Mouse (Mus musculus): Measurements from ENCODE around the gene Cry2.
"Not testable (repeated sequence)": the region's sequence is repeated elsewhere in the genome, so short reads cannot be mapped to it uniquely, and the experiment has no call there.

The Cry2 gene

DNA sequence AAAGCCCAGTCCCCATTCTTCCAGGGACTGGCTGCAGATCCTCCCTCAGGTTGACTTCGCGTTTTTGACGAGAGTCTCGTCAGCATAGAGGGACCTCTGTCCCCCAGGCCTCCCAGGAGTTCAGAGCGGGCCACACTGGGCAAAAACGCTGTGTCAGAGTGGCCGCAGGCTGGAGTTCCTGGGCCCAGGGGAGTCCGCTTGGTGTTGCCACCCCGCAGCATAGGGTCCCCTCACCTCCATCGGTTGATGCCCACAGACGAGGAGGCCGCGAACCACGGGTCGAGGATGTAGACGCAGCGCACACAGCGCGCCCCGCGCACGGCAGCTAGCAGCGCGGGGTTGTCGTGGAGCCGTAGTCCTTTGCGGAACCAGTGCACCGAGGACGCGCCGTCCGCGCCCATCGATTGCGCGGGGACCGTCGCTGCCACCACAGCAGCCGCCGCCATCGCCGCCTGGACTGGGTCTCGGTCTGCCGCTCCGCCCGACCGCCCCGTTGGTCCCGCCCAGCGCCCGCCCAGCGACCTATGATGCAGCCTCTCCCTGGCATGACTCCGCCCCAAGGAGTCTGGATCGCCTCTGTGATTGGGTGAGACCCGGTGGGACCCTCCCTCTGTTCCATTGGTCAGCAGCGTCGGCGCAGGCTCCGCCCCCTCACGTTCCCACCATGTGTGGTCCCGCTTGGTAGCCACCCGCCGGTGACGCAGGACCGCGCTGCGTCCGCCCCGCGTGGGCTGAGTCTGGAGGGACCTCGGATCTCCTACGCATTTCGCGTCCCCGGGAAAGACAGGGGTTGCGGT is at the start of gene Cry2:
TSS of gene Cry2 (minus strand) at position 466 of the 797 bp plus-strand sequence.
- DNase-seq = peak; percentile 97

- no peak for DNase-seq
Measured at GRCm38 (mm10) chr2:92483505-92483904, 49.7 kb upstream of the Cry2 start.

DNA sequence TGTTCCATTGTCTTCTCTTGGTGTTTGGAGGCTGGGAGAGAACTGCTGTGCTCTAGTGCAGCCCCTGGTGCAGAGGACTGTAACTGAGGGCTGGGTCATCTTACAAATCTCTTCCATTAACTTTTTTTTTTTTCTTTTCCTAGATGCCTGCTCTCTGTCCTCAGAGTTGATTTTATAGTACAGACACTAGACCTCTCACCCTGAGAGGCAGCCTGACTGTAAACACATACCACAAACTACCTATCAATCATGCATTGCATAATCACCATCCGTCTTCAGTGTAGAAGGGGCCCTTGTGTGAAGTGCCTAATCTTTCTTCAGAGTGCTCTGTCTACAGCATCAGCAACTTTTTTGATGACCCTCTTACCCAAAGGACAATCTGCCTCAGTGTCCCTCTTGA is 48.7 kb upstream of the Cry2 start:
- no peak for DNase-seq

DNA sequence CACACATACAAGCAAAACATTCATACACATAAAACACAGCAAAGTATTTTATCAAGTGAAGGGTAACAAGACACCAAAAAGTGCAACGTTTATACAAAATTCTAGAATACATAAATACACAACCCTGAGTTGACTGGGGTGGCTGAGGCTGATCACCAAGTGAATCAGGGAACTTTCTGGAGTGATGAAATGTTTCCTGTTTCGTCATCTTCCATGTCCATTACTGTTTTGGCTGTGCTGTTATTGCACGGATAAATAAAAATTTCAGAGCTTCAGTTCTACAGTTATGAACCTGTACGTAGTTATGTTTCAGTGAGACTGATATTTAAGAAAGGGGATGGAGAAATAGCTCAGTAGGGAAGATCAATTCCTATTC is 44.5 kb upstream of the Cry2 start:
- no peak for DNase-seq

- DNase-seq = no peak
Measured at GRCm38 (mm10) chr2:92477672-92478312, 43.9 kb upstream of the Cry2 start.

DNA sequence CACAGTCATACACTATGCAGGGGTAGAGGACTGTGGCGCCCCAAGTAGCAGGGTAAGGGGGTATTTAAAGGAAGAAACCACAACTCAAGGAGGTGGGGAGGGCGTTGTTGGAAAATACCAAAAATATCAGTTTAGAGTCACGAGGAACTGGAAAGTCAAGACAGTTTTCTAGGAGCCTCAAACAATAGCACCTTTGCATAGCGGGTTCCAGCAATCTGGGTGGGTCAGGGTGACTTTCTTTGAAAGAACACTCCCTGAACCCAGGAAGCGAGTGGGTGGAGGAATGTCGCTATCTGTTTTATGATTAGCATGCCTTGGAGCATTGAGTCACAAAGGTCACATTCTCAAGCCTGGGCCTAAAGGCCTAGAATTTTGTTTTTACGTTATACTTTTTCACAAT is 42.7 kb upstream of the Cry2 start:
- DNase-seq = not testable (repeated sequence)

- DNase-seq = no peak
Measured at GRCm38 (mm10) chr2:92475711-92476110, 41.9 kb upstream of the Cry2 start.

DNA sequence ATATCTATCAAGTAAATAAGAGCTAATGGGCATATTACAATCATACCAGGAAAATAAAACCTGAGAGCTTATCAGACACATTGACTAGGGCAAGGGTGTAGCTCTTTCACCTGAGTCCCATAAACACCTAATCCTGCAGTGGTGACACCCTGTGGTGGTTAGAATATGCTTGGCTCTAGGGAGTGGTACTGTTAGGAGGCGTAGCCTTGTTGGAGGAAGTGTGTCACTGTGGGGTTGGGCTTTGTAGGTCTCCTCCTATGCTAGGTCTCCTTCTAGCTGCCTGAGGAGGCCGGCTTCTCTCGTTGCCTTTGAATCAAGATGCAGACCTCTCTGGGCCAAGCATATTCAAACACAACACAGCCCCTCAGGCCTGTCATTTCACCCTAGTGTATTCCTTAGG is 41.1 kb upstream of the Cry2 start:
- DNase-seq = no peak

DNA sequence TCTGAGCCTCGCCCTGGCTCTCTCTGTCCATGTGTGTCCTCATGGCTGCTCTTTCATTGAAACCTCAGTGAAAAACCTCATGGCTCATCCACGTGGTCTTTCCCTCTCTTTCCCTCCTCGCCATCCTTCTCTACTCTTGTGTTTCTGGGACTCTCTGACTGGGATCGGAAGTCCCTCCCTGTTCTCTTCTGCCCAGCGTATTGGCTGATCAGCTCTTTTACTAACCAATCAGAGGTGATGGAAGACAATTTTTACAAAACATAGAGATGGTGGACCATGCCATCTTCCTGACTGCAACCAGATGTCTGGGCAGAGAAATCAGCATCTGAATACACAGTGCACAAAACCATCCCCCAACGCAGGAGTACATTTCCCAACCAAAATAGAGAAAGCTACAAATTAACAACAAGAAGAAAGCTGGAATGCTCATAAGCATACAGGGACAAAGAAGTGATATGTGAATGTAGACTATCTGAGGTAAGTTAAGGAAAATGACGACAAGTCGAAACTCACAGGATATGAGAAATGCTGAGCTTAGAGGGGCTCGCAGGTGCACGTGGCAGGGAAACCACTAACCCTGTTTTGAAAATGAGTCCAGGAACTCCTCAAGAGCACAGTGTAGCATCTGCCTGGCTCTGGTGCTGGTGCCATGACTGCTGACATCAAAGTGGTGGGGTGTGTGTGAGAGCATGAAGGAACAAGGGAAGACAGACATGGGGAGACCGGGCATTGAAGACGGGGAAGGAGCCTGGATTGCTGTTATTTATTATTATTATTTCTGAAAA is 38.2 kb upstream of the Cry2 start:
- DNase-seq = peak; percentile 48

DNA sequence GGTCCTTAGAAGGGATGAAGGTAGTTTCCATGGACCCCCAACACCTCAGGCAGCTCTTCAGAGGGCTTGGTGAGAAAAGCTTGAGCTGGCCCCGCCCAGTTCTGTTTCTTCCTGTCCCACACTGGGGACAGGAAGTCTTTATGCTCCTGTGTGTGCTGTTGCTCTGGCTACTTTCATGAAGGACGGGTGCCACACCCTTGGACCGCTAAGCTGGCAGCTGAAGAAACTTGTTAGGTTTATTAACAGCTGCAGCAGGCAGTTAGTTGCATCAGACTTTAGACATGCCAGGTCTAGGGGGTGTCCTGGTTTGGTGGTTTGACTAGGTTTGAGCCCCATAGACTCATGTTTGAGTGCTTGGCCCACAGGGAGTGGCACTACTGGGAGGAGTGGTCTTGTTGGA is 30.8 kb upstream of the Cry2 start:
- peak; percentile 38 for DNase-seq

DNA sequence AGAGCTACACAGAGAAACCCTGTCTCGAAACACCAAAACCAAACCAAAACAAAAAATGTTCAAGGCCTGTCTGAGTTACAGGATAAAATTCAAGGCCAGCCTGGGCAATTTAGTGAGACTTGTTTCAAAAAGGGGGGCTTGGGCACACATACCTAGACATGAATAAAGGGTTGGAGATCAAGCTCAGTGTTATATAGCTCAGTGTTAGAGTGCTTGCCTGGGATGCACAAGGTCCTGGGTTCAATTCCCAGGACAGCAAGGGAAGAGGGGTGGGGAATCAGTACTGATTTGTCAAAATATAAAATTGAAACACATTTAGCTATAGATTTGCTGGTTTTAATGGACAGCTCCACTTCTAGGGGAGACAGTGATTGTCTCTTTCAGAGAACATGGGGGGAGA is 27.4 kb upstream of the Cry2 start:
- DNase-seq = no peak

GRCm38 (mm10) chr2:92459921-92460707 is 26.3 kb upstream of the Cry2 start, which contains the start of gene Slc35c1:
TSS of gene Slc35c1 (minus strand) at chr2:92460538.
- peak; percentile 80 for DNase-seq

DNA sequence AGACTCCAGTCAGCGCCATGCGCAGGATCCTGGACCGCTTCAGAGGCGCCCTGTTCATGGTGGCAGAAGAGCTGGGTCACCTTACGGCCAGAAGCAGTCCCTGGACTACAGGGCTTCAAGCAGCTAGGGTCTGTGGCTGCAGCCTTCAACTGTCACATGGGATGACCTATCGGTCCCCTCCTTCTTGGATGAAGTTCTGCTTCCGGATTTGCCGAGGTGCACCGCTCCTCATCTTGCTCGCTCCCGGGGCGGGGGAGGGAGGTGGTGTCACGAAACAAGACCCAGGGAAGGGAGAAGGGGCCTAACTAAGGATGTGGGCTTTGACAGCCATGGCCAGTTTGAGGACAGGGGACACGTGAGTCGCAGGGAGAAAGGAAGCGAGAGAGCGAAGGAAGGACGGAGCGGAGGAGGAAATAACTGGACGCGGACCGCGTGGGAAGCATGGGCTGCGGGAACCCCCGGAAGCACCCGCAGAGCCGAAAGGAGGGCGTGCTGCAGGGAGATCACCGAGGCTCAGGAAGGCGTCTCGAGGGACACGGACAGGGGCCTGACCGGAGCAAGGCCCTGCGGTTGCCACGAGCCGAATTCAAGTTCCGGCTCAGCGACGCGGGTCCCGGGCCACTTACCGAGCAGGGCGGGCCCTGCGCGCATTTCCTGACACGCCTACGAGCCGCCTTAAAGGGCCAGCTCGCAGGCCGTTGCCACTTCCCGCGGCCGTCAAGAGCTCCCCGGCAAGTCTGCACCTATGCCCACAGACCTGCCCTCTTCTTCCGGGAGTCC is 25.5 kb upstream of the Cry2 start:
- peak; percentile 87 for DNase-seq

- no peak for DNase-seq
Measured at GRCm38 (mm10) chr2:92458481-92458880, 24.6 kb upstream of the Cry2 start.

DNA sequence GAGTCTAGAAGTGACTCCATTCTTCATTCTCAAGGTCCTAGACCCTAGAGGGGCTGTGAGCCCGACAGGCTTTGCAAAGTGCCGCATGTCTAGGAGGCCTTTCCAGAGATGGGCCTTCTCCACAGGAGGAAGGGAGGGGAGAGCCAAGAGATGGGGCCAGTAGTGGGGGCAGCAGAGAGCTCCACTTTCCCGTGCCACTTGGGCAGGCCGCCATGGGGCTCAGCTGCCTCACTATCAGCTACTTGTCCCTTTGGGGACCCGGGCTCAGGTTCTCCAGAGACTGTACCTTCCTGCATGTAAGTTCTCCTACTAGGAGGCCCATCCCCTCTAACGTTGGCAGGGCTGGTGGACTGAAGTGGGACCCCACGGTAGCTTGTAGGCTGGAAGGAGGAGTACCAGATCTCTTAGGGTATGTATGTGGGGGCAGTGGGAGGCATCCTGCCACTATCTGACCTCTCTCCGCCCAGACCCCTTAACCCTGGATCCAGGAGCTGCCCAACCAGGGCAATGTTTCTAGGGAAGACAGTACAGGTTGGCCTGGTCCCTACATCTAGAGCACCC is 23.2 kb upstream of the Cry2 start:
- peak; percentile 38 for DNase-seq

DNA sequence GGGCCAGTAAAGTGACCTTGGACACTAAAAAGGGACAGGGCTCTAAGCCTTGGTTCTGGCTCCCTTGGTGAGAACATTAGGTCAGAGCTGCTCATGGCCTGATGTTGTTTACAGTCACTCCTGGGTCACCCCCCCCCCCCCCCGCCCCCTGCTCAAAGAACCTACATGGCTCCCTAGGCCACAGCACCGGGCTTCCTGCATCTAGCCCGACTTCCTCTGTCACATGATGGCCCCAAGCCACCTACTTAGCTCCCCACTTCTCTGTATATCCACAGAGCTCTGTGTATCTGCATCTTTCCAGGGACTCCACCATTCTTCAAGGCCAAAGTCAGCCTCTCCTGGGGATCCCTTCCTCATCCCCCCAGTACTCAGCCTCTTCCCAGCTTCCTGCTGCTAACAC is 21.9 kb upstream of the Cry2 start:
- DNase-seq = no peak

DNA sequence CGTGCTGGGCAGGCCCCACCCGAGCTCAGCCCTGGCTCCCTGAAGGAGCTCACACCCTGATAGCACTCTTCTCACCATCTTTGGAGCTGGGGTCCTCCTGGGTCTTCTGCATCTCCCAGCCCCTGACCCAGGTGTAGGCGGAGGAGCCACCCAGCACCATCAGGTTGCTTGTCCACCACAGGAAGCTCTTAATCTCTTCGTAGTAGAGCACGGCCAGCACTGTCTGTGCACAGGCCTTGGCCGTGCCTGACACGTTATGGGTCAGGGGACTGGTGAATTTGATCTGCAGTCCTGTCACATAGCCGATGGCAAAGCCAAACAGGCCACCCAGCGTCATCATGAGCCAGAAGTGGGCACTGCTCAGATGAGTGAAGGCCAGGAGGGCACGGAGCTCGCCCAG is 20.3 kb upstream of the Cry2 start:
- DNase-seq = no peak

DNA sequence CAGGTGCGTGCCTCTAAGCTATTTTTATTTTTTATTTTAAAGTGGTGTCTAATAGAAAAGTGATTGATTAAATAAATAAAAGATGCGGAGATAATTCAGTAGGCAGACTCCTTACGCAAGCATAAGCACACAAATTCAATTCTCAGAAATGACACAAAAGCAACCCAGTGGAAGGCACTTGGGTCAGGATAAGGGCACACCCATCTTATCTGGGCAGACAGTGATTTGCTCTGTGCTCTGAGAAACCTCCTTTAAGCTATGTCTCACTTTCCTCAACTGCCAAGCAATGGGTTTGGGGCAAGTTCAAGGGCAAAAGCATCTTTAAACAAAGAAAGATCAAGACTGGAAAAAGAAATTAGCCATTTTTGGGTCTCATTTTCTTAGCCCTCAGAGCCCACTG is 17.3 kb upstream of the Cry2 start:
- DNase-seq = no peak

DNA sequence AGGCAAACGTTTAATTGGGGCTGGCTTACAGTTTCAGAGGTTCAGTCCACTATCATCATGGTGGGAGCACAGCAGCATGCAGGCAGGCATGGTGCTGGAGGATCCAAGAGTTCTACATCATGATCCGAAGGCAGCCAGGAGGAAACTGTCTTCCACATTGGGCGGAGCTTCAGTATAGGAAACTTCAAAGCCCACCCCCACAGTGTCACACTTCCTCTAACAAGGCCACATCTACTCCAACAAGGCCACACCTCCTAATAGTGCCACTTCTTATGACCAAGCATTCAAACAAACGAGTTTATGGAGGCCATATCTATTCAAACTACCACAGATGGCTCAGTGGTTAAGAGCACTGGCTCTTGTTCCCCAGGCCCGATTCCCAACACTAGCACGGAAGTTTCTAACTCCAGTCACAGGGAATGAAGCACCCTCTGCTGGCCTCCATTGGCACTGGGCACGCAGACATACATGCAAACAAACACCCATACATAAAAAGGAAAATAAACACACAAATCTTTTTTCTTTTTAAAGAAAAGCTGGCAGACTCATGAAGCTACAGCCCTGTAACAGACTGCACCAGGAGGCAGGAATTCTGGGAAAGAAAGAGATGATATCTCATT is 13.4 kb upstream of the Cry2 start:
- no peak for DNase-seq

DNA sequence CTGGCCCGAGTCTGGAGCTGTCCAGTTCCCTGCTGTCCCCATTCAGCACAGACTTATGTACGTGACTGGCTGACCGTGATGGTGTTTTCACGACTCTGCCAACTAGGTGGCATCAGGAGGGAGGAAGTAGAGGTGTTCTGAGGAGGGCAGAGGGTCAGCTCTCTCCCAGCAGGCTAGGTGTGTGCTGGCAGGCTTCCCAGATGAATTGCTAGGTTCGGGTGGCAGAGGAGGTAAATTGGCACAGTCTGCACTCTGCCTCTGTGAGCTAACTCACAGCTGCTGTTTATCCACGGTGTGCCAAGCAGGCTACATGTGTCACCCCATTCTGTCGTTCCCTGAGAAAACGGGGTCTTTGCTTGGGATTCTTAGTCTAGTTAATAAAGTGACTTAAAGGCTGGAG is 12.8 kb upstream of the Cry2 start:
- no peak for DNase-seq

DNA sequence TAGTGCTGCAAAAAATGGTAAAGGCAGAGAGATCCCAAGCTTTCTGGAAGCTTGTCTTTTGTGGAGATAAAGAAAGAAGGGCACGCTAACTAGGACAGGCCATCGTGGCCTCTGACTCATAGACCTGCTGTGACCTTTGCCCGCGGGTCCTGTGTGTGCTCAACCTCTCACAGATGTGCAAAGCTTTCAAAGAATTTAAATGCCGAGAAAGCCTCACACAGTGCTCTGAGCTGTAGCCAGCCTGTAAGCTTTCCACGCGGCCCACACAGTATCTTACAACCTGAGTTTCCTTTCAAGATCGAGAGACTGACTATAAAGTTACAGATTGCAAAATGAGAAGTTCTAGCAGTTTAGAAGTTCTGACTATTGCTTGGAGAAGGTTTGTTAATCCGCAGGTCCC is 12.0 kb upstream of the Cry2 start:
- peak; percentile 11 for DNase-seq

All from thymus, postnatal 4 days (tissue).